Mouse (Mus musculus) bone marrow, adult 2 months (tissue): Measurements from ENCODE around the gene Gdpd5.

Experiments
- CTCF ChIP-seq: fragments of 200-500 bp; IDR thresholded peaks from 2 replicates; pipeline ENCODE4 v1.5.1; 2011; ENCODE audit warnings: low read length, control low read depth; ENCODE audit not compliant: control insufficient read depth, insufficient read depth
- POLR2A ChIP-seq: fragments of 200-500 bp; IDR thresholded peaks from 2 replicates; pipeline ENCODE4 v1.6.1; 2011; ENCODE audit warnings: low read depth, mild to moderate bottlenecking, control low read depth, low read length, borderline replicate concordance; ENCODE audit not compliant: control insufficient read depth

DNA sequence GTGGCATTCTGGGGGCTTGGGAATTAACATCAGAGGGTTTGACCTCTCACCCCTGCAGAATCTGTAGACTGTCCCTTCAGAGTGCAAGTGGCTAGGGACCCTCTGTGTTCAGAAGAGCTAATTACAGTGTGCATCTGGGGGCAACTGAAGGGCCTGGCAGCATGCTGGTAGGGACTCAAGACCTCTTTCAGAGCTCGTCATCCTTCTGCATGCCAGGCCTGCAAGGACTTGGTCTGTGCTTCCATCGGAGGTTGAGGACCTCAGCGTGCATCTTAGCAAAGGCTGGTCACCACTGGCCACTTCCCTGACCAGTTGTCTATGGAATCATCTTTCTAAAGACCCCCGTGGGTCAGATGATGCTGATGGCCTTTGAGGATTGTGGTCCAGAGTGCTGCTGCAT lies 37.6 kb upstream of the Gdpd5 start:
- TF ChIP-seq POLR2A, result no peak
- TF ChIP-seq CTCF, result no peak
